Mouse (Mus musculus) c-Kit-positive CD71-positive TER-119-negative erythroid progenitor cells, embryonic 14.5 days (primary cell): ENCODE results near the gene Elmo1.

Experiments
- DNase-seq: peaks from one replicate; pipeline ENCODE4 v3.0.0-alpha.2; 2013; ENCODE audit warnings: low read depth

Gene Elmo1

GRCm38 (mm10) chr13:20090133-20090710, at the start of gene Elmo1:
Elmo1 (plus strand) TSS chr13:20090596.
- no peak for DNase-seq

GRCm38 (mm10) chr13:20041169-20041830, 49.1 kb upstream of the Elmo1 start:
- DNase-seq: no peak

- no peak for DNase-seq
These were observed 47.5 kb upstream of the Elmo1 start for GRCm38 (mm10) chr13:20042856-20043255.

- no peak for DNase-seq
These were observed 45.0 kb upstream of the Elmo1 start for GRCm38 (mm10) chr13:20045350-20045749.

GRCm38 (mm10) chr13:20045836-20046235, 44.6 kb upstream of the Elmo1 start:
- no peak for DNase-seq

- no peak for DNase-seq
These were observed 44.0 kb upstream of the Elmo1 start for GRCm38 (mm10) chr13:20046406-20046805.

GRCm38 (mm10) chr13:20047926-20048836, 42.2 kb upstream of the Elmo1 start:
- no peak for DNase-seq

- DNase-seq: no peak
These were observed 41.6 kb upstream of the Elmo1 start for GRCm38 (mm10) chr13:20048837-20049160.

- DNase-seq: no peak
These were observed 40.7 kb upstream of the Elmo1 start for GRCm38 (mm10) chr13:20049654-20050053.

GRCm38 (mm10) chr13:20050149-20050548, 40.2 kb upstream of the Elmo1 start:
- DNase-seq: no peak

- no peak for DNase-seq
These were observed 32.5 kb upstream of the Elmo1 start for GRCm38 (mm10) chr13:20057926-20058325.

GRCm38 (mm10) chr13:20061031-20061430, 29.4 kb upstream of the Elmo1 start:
- DNase-seq: no peak

GRCm38 (mm10) chr13:20063331-20063730, 27.1 kb upstream of the Elmo1 start:
- DNase-seq: no peak

- no peak for DNase-seq
These were observed 18.4 kb upstream of the Elmo1 start for GRCm38 (mm10) chr13:20072043-20072442.

GRCm38 (mm10) chr13:20072994-20073393, 17.4 kb upstream of the Elmo1 start:
- DNase-seq: no peak

- no peak for DNase-seq
These were observed 13.9 kb upstream of the Elmo1 start for GRCm38 (mm10) chr13:20076521-20076920.

- DNase-seq: no peak
These were observed 13.2 kb upstream of the Elmo1 start for GRCm38 (mm10) chr13:20077237-20077636.

- DNase-seq: no peak
These were observed 561 bp downstream of the Elmo1 start for GRCm38 (mm10) chr13:20090711-20091603.

GRCm38 (mm10) chr13:20091604-20091926, 1.2 kb downstream of the Elmo1 start:
- no peak for DNase-seq

- DNase-seq: no peak
These were observed 1.9 kb downstream of the Elmo1 start for GRCm38 (mm10) chr13:20092301-20092700.

- no peak for DNase-seq
These were observed 3.1 kb downstream of the Elmo1 start for GRCm38 (mm10) chr13:20093307-20094045.
